Mouse (Mus musculus) lung, postnatal 25 days (tissue): ENCODE measurements around the gene Zfp609.

Experiments used
- DNase-seq: peaks from one replicate; pipeline ENCODE4 v3.0.0; 2022; ENCODE audit warnings: low spot score

Zfp609 gene

DNA sequence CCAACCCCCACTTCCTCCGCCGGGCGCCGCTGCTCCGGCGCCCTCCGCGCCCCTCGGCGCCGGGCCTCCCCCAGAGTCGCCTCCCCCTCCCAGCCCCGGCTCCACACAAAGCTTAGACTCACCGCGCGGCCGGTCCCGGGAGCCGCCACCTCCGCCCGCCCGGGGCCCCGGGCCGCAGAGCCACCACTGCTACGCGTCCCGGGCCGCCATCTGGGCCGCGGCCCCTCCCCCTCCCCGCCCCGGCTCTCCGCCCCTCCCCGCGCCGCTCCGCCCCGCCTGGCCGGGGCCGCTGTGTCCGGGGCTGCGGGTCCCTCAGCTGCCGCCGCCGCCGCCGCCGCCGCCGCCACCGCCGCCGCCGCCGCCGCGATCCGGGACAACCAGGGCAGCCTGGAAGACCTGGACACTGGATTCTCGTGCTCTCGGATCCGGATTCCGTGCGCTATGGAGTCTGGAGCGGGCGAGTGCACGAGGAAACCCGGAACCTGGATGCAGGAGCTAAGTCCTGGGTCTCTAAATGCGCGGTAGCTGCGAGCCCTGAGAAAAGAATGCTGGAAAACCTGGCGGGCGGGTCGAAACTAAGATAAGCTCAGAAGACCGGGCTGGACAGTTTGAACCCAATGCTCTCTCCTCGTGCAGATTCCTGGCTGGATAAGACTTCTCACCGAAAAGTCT is at the start of gene Zfp609:
Zfp609 (minus strand) TSS at position 221 of the 672 bp plus-strand sequence.
- DNase-seq: peak; percentile 94

DNA sequence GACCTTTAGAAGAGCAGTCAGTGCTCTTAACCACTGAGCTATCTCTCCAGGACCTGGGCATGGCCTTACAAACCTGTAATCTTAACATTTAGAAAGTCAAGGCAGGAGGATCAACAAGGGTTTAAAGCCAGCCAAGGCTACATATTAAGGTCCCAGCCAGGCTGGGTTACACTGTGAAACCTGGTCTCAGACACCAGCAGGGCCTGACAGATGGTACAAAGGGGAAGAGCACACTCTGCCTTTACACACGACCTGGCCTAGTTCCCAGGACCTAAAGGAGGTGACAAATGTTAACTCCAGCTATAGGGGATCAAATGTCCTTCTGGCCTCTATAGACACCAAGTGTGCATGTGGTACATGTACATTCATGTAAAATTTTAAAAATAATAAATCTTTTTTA is 32.3 kb upstream of the Zfp609 start:
- DNase-seq: no peak

DNA sequence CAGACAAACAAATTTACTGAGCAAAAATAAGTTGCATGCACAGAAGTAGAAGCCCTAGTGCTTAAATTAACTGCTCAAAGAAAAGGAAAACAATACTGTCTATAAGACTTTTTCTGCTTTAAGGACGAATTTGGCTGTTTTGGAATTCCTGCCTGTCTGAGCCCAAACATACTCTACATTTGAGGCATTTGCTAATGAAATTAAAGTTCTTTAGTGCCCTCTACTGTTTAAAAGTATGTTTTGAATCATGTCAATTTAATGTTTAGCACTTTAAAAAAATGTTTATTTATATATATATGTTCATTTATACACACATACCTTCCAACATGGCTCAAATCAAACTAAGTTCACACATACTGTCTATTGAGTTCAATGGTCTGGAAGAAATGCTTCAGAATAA is 22.8 kb upstream of the Zfp609 start:
- DNase-seq: no peak

DNA sequence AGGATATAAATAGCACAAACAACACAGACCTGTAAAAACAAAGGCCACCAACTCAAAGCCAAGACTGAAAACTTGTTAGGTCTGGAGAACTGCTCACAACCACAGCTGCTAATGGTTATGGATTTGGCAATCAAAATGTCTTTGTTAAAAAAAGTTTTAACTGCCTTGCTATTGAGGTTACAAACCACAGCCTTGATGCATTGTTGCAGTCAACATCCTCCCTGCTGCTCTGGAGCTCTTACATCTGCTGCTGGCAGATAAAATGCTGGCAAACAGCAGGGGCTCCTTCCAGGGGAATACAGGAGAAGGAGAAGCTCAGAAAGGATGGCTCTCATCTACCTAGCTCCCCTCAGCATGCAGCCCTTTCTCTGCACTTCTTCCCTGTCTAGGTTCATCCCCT is 20.8 kb upstream of the Zfp609 start:
- no peak for DNase-seq

DNA sequence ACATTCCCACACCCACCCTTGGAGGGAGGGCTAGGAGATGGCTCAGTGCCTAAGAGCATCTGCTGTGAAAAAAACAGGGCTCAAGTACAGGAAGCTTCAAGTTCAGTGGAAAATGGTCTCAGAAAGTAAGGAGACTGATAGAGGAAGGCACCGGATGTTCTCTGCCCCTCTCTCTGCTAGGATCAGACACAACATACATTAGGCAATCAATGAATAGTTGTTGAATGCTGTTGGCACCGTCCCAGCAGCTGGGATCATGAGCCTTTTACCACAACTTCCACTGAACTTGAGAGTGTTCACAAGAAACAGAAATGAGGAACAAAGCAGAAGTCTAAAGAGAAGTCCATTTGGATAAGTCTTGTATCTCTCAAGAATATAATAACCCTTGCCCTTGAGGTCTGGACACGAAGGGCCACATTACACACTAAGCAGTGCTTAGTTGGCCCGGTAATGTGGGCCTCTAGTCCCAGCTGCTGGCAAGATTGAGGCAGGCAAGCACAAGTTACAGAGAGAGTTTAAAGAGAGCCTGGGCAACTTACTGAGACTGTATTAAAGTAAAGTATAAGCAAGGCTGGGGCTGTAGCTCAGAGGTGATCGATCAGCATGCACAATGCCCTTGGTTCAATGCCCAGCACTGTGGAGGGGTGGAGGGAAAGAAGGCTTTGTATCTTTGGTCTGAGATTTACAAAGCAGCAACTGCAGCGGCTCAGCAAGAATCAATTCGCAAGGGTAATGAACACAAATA is 17.2 kb upstream of the Zfp609 start:
- peak; percentile 31 for DNase-seq

DNA sequence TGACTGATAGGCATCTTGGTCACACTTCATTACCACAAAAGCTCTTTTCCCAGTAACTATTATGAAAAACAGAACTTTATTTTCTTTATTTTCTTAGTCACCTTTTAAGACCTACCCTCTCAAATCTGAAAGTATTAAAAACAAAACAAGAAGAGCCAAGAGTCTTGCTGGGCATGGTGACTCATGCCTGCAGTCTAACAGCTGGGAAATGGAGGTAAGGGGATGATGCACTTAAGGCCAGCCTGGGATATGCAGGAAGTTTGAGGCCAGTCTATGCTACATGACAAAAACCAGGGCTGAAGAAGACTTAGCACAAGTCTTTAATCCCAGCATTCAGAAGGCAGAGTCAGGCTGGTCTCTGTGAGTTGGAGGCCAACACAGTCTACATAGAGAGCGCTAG is 12.5 kb upstream of the Zfp609 start:
- no peak for DNase-seq

DNA sequence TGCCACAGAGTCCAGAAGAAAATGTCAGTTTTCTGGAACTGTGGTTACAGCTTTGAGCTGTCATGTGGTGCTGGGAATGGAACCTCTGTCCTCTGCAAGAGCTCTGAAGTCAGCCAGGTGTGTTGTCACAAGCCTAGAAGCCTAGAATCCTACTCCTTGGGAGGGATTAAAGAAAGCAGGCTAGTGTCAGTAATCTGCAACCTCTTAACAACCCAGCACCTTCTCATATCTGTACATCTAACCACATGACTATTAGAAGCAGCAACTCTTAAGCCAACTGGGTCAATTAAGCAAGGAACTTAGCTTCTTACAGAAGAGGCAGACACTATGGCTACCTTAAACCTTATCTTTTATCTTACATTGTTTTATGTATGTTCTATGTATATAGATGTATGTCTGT is 9.6 kb upstream of the Zfp609 start:
- DNase-seq: no peak

DNA sequence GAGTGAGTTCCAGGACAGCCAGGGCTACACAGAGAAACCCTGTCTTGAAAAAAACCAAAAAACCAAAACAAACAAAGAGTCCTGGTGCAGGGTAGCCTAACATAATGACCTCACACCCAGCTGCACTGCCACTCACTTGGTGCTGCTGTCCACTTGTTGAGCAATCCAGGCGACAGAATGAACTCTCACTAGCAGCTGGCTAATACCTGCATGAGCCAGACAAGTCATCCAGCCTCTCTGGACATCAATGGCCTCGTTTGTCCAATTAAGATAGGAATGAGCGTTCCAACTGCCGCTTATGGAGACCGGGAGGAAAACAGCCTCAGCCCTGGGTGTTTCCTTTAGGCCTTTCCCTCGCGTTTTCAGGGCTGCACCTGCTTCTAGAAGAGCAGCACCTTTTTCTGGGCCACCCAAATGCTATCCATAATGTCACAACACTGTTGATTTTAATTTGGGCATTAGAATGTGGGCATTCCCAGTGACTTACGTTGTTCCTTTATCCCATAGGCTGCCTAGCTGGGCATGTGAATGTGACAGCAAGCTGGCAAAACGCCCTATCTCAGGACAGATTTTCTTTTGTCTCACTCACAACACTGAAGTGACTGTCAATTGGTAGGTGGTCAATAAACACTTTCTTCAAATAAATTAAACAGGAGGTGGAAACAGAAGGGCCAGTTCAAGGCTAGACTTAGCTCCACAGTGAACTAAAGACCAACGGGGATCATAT is 7.4 kb upstream of the Zfp609 start:
- DNase-seq: no peak

DNA sequence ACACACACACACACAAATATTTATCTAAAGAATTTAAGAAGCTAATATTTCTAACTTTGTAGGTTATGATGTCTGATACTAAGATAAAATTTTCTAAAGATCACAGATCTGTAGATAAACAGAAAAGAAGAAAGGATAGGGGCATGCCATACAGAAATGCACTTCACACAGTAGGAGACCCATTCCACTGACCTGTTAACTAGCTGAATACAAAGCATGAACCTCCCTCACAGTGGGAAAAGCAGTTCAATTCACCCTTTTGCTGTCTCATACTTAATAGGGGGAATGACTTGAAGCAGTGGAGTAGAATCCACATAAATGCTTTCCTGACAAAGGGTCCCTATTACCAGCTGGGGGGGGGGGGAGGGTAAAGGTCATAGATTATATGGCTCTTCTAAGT is 6.3 kb upstream of the Zfp609 start:
- no peak for DNase-seq

DNA sequence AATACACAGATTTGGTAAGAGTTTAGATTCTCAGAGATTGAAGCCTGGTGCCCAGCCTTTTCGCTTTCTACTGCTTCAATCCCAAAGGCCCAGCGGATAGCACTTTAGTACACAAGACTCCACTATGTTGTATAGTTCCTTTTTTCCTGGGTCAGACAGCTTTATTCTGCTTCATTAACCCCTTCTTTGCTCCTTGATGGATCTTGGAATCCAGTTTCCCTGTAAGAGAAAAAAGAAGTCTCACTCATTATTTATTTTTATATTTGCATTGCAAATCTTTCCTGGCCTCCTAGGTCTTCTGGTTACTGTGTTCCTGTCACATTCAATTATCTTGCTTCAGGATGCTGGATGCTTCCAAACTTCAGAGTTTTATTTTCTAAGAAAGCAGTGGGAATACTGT is 5.9 kb upstream of the Zfp609 start:
- DNase-seq: no peak

DNA sequence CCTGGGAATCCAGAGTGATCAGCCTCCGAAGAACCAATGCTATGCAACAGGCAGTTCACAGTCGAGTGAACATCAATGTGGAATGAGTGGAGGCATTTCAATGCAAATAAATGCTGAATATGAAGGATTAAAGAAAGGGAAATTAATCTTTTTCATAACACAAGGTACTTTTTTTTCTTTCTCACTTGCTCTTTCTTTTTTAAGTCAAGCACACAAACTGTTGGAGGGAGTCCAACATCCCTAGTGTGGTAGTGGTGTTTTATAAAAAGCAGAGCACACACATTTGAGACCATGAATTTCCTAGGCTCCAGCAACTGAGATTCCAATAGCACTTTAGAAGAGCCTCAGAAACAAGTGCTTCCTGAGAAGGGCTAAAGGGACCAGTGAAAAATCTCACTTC is 4.7 kb upstream of the Zfp609 start:
- DNase-seq: no peak

DNA sequence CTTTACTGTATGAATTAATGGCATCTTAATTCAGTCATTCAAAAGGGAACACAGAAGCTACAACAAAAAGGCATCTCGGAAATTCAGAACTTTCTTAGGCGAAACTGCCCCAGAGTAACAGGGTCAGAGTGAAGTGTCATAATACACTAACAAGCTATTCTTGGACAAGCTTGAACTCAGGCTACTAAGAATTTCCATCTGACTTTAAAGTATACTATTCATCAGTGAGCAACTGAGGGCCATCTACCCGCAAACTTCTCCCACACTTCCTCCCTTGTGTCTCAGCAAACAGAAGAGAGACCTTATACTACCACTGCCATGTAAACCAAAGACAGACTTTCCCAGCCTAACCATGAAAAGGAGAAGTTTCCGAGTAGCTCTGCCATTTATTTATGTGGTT is 3.8 kb upstream of the Zfp609 start:
- DNase-seq: no peak

DNA sequence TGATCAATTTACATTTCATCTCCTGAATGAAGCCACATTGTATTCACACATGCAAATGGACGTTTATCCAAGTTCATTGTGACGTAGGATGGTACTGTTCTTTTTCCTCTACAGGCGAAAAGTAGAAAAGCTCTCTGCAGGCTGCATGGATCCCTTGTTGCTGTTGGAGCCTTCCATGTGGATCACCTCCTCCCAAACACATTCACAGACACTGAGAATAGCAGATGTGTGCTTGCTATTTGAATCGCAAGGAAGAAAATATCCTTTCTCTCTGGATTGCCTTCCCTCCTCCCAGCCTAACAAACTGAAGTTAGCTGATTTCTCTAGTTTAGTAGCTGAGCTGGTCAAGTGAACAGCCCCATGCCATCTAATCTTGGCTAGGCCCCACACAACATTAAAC is 2.9 kb upstream of the Zfp609 start:
- no peak for DNase-seq

DNA sequence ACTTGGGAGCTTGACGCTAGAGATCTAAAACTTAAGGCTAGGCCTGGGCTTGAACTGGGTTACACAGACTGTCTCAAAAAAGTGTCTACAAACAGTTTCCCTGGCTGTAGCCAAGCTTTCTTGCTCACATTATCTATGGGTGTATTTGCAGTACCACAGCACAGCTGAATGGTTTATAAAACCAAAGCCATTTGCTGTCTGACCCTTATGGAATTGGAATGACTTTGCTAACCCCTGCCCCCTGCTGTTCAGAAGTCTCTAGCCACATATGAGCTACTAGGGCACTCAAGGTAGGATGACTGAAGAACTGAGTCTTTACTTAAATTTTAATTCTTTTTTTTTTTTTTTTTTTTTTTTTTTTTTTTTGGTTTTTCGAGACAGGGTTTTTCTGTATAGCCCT is 2.0 kb upstream of the Zfp609 start:
- peak; percentile 73 for DNase-seq

DNA sequence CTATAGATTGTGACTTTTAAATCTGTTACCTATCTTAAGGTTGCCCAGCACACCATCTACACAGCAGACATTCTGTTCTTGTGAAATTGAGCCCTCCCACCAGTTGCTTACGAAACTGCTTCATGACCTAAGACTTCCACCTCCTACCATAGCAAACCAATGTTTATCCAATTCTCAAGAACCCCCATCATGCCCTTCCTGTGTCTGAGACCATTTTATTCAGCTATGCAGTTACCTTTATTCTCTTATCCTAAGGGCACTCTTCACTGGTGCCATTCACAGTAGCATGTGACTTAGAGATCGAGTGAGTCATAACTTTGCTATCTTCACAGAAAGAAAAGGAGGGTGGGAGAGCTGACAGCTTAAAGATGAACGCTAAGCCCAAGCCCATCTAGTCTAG is 1.1 kb upstream of the Zfp609 start:
- DNase-seq: peak; percentile 65

DNA sequence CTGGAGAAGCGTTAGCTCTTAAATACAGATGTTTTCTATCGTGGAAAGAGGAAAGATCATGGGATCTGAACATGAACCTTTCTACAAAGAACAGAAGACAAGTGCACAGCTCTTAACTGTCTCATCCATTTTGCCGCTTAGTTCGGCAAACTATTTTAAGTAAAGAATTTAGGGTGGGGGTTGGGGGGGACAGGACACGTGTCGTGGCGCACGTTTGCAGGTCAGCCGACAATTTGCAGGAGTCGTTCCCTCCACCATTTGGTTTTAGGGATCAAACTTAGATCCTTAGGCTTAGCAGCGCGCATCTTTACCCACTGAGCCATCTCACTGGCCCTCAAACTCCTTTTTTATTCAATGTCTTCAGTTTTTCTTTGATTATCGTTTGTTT is 646 bp upstream of the Zfp609 start:
- no peak for DNase-seq

DNA sequence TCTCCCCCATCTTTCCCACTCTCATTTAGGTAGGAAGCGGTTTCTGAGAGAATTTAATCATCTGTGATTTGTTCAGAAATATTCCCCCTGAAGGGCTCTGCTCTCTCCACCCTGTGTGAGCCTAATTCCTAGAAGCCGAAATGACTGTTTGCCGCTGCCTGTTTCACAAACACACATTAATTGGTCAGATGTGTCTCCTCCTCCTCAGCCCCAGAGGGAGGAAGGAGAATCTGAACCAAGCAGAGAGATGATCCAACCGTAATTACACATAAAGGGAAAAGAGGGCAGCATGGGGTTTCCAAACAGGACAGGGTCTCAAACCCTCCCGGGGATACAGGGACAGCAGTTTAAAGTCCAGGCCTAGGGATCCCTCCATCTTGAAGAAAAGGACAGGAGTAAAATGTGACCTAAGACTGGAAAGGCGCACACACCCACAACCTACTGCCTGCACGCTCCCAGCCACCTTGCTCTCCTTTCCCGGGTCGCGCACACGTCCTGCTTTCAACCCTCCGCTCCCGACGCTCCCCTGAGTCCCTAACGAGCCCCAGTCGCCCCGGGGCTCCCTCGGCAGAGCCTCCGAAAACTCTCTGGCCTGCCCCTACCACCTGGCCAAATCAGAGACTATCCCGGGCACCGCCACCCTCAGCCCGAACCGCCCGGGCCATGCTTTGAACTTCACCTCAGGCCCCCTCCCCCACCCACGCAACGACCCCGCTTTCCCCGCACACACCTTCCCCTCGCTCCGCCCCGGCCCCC is 598 bp downstream of the Zfp609 start:
- peak; percentile 51 for DNase-seq

DNA sequence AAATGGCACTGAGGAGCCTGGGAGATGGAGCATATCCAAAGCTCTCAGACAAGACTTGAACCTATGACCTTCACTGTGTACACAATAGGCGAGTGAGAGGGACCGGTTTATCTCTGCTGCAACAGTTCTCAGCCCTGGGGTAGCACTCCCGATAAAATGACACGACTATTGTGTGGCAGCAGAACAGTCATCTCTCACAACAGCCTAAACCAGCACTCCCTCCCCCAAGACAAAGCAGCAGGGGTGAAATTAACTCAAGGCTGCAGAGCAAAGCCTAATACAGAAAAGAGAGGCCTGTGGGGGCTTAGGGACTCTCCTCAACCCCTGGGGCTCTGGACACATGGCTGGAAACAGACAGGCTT is 1.2 kb downstream of the Zfp609 start:
- no peak for DNase-seq

DNA sequence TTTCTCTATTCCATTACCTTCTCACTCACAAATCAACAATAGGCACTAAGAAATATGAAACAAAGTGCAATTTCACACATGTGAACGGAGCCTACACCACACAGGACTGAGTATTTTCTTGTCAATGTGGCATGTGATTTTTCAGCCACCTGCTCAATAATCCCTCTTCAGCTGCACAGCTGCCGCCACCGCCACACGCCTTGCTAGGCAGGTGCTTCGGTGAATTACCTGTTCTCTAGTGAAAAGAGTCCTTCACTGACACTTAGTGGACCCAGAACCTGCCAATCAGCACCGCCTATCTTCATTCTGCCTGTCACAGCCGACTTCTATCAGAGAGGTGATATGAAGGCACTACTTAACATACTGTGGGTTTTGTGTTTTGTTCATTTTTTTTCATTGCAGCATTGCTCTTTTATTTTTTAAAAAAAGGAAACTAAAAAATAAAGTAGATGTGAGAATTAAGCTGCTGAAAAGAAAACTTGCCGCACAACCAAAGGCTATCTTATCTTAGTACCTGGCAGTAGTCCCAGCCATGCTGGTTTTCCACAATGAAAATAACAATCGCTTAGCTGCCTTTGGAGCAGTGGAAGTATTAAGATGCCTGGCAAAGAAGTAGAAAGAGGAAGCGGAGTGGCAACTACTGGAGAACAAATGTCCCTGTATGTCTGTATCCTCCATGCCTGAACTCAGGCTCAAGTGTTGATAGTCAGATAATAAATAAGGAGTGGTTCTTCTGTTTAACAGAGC is 3.5 kb downstream of the Zfp609 start:
- no peak for DNase-seq

DNA sequence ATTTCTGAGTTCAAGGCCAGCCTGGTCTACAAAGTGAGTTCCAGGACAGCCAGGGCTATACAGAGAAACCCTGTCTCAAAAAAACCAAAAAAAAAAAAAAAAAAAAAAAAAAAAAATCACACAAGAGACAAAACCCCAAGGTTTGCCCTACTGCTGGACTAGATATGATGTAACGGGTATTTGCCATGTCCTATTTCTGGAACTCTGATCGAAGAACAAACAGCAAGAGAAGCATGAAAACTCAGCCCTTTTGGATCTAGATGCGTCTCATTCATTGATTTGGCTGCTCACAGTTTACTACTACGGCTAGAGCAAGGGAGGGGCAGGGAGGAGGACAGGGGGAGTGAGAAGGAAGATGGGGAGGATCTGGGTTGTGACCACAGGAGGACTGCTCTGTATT is 5.4 kb downstream of the Zfp609 start:
- no peak for DNase-seq

DNA sequence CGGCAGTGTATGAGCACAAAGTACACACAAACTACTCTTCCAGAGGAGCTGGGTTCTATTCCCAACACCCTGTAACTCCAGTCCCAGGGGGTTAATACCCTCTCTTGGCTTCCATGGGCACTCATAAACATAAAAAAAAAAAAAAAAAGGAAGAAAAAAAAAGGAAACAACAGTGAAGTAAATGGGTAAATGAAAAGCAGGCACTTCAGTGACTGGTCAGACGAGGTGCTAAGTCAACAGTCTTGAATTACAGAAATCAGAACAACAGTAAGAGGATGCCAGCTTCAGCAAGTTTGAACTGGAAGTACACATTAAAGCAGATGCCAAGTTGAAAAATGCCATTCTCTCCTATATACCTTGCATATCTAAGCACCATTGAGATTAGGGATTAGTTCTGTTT is 7.1 kb downstream of the Zfp609 start:
- DNase-seq: peak; percentile 54

DNA sequence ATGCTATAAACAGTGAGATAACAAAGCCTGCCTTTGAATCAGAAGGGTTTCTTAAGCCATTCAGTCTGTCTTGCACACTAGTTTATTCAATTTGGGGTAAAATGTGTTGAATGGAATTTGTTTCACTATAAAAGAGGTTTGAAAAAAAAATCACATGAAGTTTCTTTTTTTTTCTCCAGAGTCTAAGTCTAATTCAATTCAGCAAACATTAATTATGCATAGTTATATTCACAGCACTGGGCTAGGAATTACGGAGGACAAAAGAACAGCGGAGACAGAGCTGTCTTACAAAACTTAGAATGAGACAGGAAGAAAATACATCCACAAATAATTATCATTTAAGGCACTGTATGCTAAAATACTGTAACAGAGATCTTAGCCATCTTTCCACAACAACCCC is 9.0 kb downstream of the Zfp609 start:
- no peak for DNase-seq
